Mouse (Mus musculus) spleen, adult 2 months (tissue): ENCODE measurements around the gene Cacna1f.

Experiments used
- CTCF ChIP-seq: fragments of 200-500 bp; IDR thresholded peaks from 2 replicates; pipeline ENCODE4 v1.5.1; 2011; ENCODE audit warnings: mild to moderate bottlenecking, inconsistent platforms; ENCODE audit not compliant: insufficient read depth, insufficient read length, insufficient replicate concordance; ENCODE audit errors: extremely low read depth
- POLR2A ChIP-seq: fragments of 200-500 bp; IDR thresholded peaks from 2 replicates; pipeline ENCODE4 v1.6.1; 2011; ENCODE audit warnings: low read depth, low read length, inconsistent platforms

- TF ChIP-seq CTCF = no peak
- TF ChIP-seq POLR2A = 0 out of 2 replicates have a peak, but pooled peaks have one; percentile 2
These were observed 32.6 kb upstream of the Cacna1f start, which contains the start of gene Ppp1r3f for GRCm38 (mm10) chrX:7574087-7574884.
